Mouse (Mus musculus) kidney, postnatal 0 days (tissue): Measurements from ENCODE around the gene Srebf2. TPM values are rescaled to one million over a fixed set of nuclear protein-coding genes. Genes with fewer than 3 reads are reported as not detected.
A peak's percentile ranks its signal among the peaks of the same experiment; 100 is the strongest.

Source experiments
- ATAC-seq: fragments of 200-750 bp; cut with Nextera tagmentation; replicated peaks from 2 replicates; pipeline ENCODE4 v1.8.0; 2017; ENCODE audit warnings: low read depth, moderate number of reproducible peaks, moderate TSS enrichment, moderate library complexity; ENCODE audit not compliant: low FRiP score
- DNase-seq: peaks from one replicate; pipeline ENCODE4 v3.0.0-alpha.2; 2016; ENCODE audit warnings: low spot score
- H3K27ac ChIP-seq: fragments of 300-500 bp; sonication (generic); 2 replicates; pipeline ENCODE4 v1.5.1; 2014; ENCODE audit warnings: mild to moderate bottlenecking
- H3K27me3 ChIP-seq: fragments of 300-500 bp; sonication (generic); 2 replicates; pipeline ENCODE4 v1.6.1; 2014; ENCODE audit warnings: low read length, mixed read lengths; ENCODE audit not compliant: insufficient read depth
- H3K36me3 ChIP-seq: fragments of 300-500 bp; sonication (generic); 2 replicates; pipeline ENCODE4 v1.6.1; 2014; ENCODE audit warnings: low read length, mixed read lengths; ENCODE audit not compliant: insufficient read depth
- H3K4me1 ChIP-seq: fragments of 300-500 bp; sonication (generic); replicated peaks from 2 replicates; pipeline ENCODE4 v1.6.1; 2014; ENCODE audit warnings: antibody characterized with exemption, low read length, mixed read lengths; ENCODE audit not compliant: insufficient read depth
- H3K4me2 ChIP-seq: fragments of 300-500 bp; sonication (generic); 2 replicates; pipeline ENCODE4 v1.6.1; 2014; ENCODE audit warnings: mild to moderate bottlenecking, low read length, moderate library complexity, mixed read lengths
- H3K4me3 ChIP-seq: fragments of 300-500 bp; sonication (generic); replicated peaks from 2 replicates; pipeline ENCODE4 v1.5.1; 2014; ENCODE audit warnings: low read depth, low read length
- H3K9ac ChIP-seq: fragments of 300-500 bp; sonication (generic); 2 replicates; pipeline ENCODE4 v1.6.1; 2014; ENCODE audit warnings: low read depth, low read length
- H3K9me3 ChIP-seq: fragments of 300-500 bp; sonication (generic); replicated peaks from 2 replicates; pipeline ENCODE4 v1.6.1; 2016; ENCODE audit warnings: low read length, inconsistent platforms, mixed read lengths
- CTCF ChIP-seq: IDR thresholded peaks from 2 replicates; pipeline ENCODE4 v1.5.1; 2016; ENCODE audit warnings: antibody characterized with exemption, low read depth, mild to moderate bottlenecking, moderate library complexity
- WGBS: fragments of 180-500 bp; shearing (Covaris S2); extraction: QIAGEN DNeasy Blood & Tissue Kit; methylation state at CpG from one replicate; pipeline ENCODE4 v1.1.7; 2014; 5-methylcytosine and 5-hydroxymethylcytosine counted together
- polyA plus RNA-seq: library from polyadenylated mRNA; unstranded; fragments of >200 nt; fragmentation: Nextera tagmentation; extraction: Ambion mirVana; gene quantifications from 2 replicates; pipeline ENCODE4 v1.2.1, GENCODE M21; 2015

Srebf2 gene
- polyA plus RNA-seq, 1 experiment from 2014 or later = 89.0 TPM

GRCm38 (mm10) chr15:82207105-82207459 lies 60.1 kb downstream of the Srebf2 start:
- no peak for TF ChIP-seq CTCF
- ATAC-seq (no peak), DNase-seq (no peak)
- Histone ChIP-seq H3K4me2 (no peak overlapping the region), H3K4me3 (no peak overlapping the region), H3K9ac (no peak overlapping the region), H3K4me1 (0 out of 2 replicates have a peak, but pooled peaks cover 4% of the 10 kb centered on the region), H3K9me3 (no peaks in the 10 kb centered on the region), H3K27me3 (peaks cover 34% of the 10 kb centered on the region), H3K27ac (no peak overlapping the region), H3K36me3 (peaks cover 25% of the 10 kb centered on the region)
- 17% methylated on average over 34 of the region's 34 CpGs for WGBS

DNA sequence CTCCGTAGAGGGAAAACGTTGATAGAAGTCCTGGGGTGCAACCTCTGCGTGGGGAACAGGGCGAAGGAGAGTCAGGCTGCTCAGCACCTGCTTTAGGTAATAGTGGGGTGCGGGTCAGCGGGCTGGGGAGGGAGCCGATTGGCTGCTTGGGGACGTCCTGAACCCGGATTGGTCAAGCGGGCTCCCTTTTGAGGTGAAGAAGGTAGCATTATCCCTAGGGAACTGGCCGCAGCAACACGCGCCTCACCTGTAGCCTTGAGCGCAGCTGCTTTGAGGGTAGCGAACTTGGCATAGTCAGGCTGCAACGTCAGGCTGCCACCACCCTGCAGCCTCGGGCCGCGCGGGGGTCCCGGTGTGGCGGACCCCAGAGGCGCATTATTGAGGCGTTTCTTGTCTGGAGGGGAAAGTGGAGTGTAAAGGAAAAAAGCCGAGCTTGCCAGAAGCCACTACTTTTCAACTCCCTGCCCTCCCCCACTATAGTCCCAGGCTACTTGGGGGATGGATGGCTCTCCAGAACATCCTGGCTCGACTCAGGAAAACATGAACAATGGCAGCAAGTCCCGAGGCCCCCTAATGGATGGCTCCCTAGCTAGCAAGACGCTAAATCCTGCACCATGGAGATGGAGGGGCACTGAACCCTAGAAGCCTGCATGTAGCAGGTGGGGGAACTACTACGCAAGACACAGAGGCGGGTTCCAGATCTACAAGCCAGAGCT lies 60.7 kb downstream of the Srebf2 start:
- TF ChIP-seq CTCF = no peak
- H3K4me1 ChIP-seq = peaks cover 10% of the 10 kb centered on the region; the same call in 1 of the 2 replicates
- ATAC-seq (no peak), DNase-seq (no peak)
- H3K27ac ChIP-seq = no peak overlapping the region
- 25% methylated on average over 30 of the region's 30 CpGs for WGBS
- no peak overlapping the region for H3K4me2 ChIP-seq
- H3K4me3 ChIP-seq = no peak overlapping the region
- H3K9me3 ChIP-seq = no peaks in the 10 kb centered on the region
- peaks cover 40% of the 10 kb centered on the region for H3K27me3 ChIP-seq
- no peak overlapping the region for H3K9ac ChIP-seq
- H3K36me3 ChIP-seq = peaks cover 22% of the 10 kb centered on the region

GRCm38 (mm10) chr15:82208307-82208706 lies 61.3 kb downstream of the Srebf2 start:
- peaks cover 44% of the 10 kb centered on the region for H3K27me3 ChIP-seq
- no peak overlapping the region for H3K4me2 ChIP-seq
- H3K4me1 ChIP-seq = peaks cover 11% of the 10 kb centered on the region; the same call in 1 of the 2 replicates
- ATAC-seq = no peak
- peaks cover 16% of the 10 kb centered on the region for H3K36me3 ChIP-seq
- 82% methylated on average over 8 of the region's 8 CpGs for WGBS
- DNase-seq = no peak
- no peak overlapping the region for H3K9ac ChIP-seq
- no peak overlapping the region for H3K27ac ChIP-seq
- no peak overlapping the region for H3K4me3 ChIP-seq
- TF ChIP-seq CTCF = no peak
- H3K9me3 ChIP-seq = no peaks in the 10 kb centered on the region

- no peak overlapping the region for H3K27ac ChIP-seq
- no peak overlapping the region for H3K9ac ChIP-seq
- peaks cover 47% of the 10 kb centered on the region for H3K27me3 ChIP-seq
- H3K4me2 ChIP-seq = no peak overlapping the region
- H3K36me3 ChIP-seq = 0 out of 2 replicates have a peak, but pooled peaks cover 5% of the 10 kb centered on the region
- no peak overlapping the region for H3K4me3 ChIP-seq
- peaks cover 11% of the 10 kb centered on the region; the same call in 1 of the 2 replicates for H3K4me1 ChIP-seq
- no peak for ATAC-seq
- DNase-seq = no peak
- no peak for TF ChIP-seq CTCF
- no peaks in the 10 kb centered on the region for H3K9me3 ChIP-seq
- WGBS = 80% methylated on average over 13 of the region's 13 CpGs
These were observed 62.5 kb downstream of the Srebf2 start for GRCm38 (mm10) chr15:82209295-82210050.

DNA sequence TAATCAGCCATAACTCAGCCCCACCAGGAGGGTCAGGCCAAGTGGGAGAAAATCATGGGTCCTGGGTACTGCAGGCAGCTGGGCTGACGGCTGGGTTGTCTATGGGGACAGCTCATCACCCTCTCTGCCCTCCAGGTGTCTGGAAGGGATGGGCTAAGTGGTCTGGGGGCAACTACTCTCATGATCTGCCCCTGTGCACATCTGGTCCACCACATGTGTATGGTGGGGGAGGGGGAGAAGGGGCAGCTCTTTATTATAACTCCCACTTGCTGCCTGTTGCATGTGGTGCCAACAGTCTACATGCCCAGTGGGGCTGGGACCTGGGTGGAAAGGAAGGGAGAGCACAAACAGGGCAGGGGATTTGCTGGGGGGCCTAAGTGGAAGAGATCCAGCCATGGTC lies 63.8 kb downstream of the Srebf2 start:
- TF ChIP-seq CTCF = no peak
- no peak for DNase-seq
- Histone ChIP-seq H3K27ac (no peak overlapping the region), H3K27me3 (peaks cover 59% of the 10 kb centered on the region), H3K4me3 (no peak overlapping the region), H3K9me3 (no peaks in the 10 kb centered on the region), H3K4me2 (no peak overlapping the region), H3K36me3 (0 out of 2 replicates have a peak, but pooled peaks cover 3% of the 10 kb centered on the region), H3K4me1 (peaks cover 11% of the 10 kb centered on the region; the same call in 1 of the 2 replicates), H3K9ac (no peak overlapping the region)
- no peak for ATAC-seq
- WGBS = 47% methylated on average over 1 of the region's 1 CpGs

GRCm38 (mm10) chr15:82211281-82211680 lies 64.3 kb downstream of the Srebf2 start:
- Histone ChIP-seq H3K27ac (no peak overlapping the region), H3K4me1 (peaks cover 11% of the 10 kb centered on the region; the same call in 1 of the 2 replicates), H3K4me3 (peak overlapping the region; percentile 48), H3K4me2 (peak overlapping the region; percentile 81), H3K36me3 (no peaks in the 10 kb centered on the region), H3K9me3 (no peaks in the 10 kb centered on the region), H3K27me3 (peaks cover 62% of the 10 kb centered on the region), H3K9ac (no peak overlapping the region)
- 2% methylated on average over 11 of the region's 11 CpGs for WGBS
- DNase-seq = no peak
- no peak for ATAC-seq
- TF ChIP-seq CTCF = no peak
